Mouse (Mus musculus) stomach, postnatal 0 days (tissue): ENCODE data around the gene Zbtb42. TPM values are rescaled to one million over a fixed set of nuclear protein-coding genes. Genes with fewer than 3 reads are reported as not detected.
A peak's percentile ranks its signal among the peaks of the same experiment; 100 is the strongest.

Experiments used
- ATAC-seq: fragments of 200-750 bp; cut with Nextera tagmentation; 2 replicates; pipeline ENCODE4 v1.8.0; 2017; ENCODE audit not compliant: low FRiP score, low TSS enrichment
- DNase-seq: peaks from one replicate; pipeline ENCODE4 v3.0.0-alpha.2; 2016; ENCODE audit warnings: low spot score
- H3K27ac ChIP-seq: fragments of 300-500 bp; sonication (generic); replicated peaks from 2 replicates; pipeline ENCODE4 v1.5.1; 2014; ENCODE audit warnings: mild to moderate bottlenecking, control low read depth
- H3K27me3 ChIP-seq: fragments of 300-500 bp; sonication (generic); 2 replicates; pipeline ENCODE4 v1.6.1; 2014; ENCODE audit warnings: low read length; ENCODE audit not compliant: control insufficient read depth, insufficient read depth
- H3K36me3 ChIP-seq: fragments of 300-500 bp; sonication (generic); 2 replicates; pipeline ENCODE4 v1.6.1; 2014; ENCODE audit warnings: low read length, mixed read lengths; ENCODE audit not compliant: control insufficient read depth, insufficient read depth
- H3K4me1 ChIP-seq: fragments of 300-500 bp; sonication (generic); replicated peaks from 2 replicates; pipeline ENCODE4 v1.6.1; 2014; ENCODE audit warnings: antibody characterized with exemption; ENCODE audit not compliant: control insufficient read depth, insufficient read depth
- H3K4me2 ChIP-seq: fragments of 300-500 bp; sonication (generic); replicated peaks from 2 replicates; pipeline ENCODE4 v1.6.1; 2014; ENCODE audit warnings: low read depth, mild to moderate bottlenecking, control low read depth, moderate library complexity
- H3K4me3 ChIP-seq: fragments of 300-500 bp; sonication (generic); 2 replicates; pipeline ENCODE4 v1.5.1; 2014; ENCODE audit warnings: low read depth, low read length, control low read depth
- H3K9ac ChIP-seq: fragments of 300-500 bp; sonication (generic); 2 replicates; pipeline ENCODE4 v1.6.1; 2014; ENCODE audit warnings: mild to moderate bottlenecking, low read length, control low read depth, mixed read lengths
- H3K9me3 ChIP-seq: fragments of 300-500 bp; sonication (generic); 2 replicates; pipeline ENCODE4 v1.6.1; 2016; ENCODE audit warnings: low read length; ENCODE audit not compliant: control insufficient read depth
- CTCF ChIP-seq: IDR thresholded peaks from 2 replicates; pipeline ENCODE4 v1.5.1; 2016; ENCODE audit warnings: antibody characterized with exemption, low read depth, mild to moderate bottlenecking, moderate library complexity
- EP300 ChIP-seq: optimal IDR thresholded peaks from 2 replicates; pipeline ENCODE3; 2016; ENCODE audit warnings: antibody characterized with exemption
- WGBS: fragments of 180-500 bp; shearing (Covaris S2); extraction: QIAGEN DNeasy Blood & Tissue Kit; methylation state at CpG from one replicate; pipeline ENCODE4 v1.1.7; 2014; 5-methylcytosine and 5-hydroxymethylcytosine counted together
- polyA plus RNA-seq: library from polyadenylated mRNA; unstranded; fragments of >200 nt; fragmentation: Nextera tagmentation; extraction: Ambion mirVana; gene quantifications from 2 replicates; pipeline ENCODE4 v1.2.1, GENCODE M21; 2015

Zbtb42 gene
- polyA plus RNA-seq, 1 experiment from 2014 or later, result 12.1 TPM

DNA sequence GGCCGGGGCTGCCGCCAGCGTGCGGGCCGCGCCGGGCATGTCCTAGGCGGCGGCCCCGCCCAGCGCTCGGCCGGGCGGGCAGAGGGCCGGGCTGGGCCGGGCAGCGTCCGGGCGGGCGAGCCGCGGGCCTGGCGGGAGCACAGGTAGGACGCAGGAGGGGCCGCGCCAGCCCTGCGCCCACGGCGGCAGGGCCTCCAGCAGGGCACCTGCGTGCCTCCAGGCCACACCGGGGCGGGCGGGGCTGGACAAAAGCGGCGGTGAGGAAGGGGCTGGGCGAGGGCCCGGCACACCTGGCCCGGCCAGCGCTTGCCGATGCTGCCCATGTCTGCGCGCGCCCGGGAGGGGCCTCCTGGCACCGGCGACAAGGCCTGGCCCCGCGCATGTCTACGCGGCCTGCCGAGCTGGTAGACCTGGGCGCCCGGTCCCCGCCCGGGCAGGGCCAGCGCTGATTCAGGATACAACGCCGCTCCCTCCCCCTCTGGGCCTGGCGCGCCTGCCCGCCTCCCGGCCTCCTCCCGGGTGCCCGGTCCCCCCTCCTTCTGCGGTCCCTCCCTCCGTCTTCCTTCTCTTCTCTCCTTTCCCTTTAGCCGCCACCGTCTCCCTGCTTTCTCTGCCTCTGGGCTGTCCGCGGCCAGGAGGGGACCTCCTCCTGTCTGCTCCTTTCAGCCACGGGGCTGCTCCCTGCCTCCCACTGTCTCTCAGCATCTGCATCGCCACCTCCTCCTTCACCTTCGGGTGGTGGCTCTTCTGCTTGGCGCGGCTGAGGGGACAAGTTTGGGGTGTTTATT lies 43.8 kb downstream of the Zbtb42 start:
- DNase-seq (peak; percentile 88), ATAC-seq (peak; percentile 64)
- no peak for TF ChIP-seq CTCF
- TF ChIP-seq EP300, result no peak
- peak overlapping the region; percentile 96 for H3K27ac ChIP-seq
- no peaks in the 10 kb centered on the region for H3K36me3 ChIP-seq
- peak overlapping the region; percentile 81 for H3K4me3 ChIP-seq
- WGBS, result under 1% methylated on average over 31 of the region's 75 CpGs
- peak overlapping the region; percentile 94 for H3K4me2 ChIP-seq
- H3K9ac ChIP-seq, result peak overlapping the region; percentile 90
- H3K27me3 ChIP-seq, result no peaks in the 10 kb centered on the region
- peaks cover 2% of the 10 kb centered on the region; the same call in 1 of the 2 replicates for H3K4me1 ChIP-seq
- H3K9me3 ChIP-seq, result no peaks in the 10 kb centered on the region

DNA sequence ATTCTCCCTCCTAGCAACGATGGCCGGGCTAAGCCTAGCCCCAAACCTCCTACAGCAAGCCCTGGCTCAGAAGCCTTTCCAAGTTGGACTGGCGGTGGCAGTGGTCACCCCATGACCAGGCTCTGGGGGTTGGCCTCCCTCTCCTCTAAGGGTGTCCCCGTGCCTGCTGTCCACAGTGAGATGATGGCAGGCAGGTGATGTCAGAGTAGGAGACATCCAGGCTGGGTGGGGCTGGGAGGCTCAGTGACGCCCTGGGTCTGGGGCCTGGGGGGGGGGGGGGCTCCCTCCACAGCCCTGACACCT lies 44.4 kb downstream of the Zbtb42 start:
- Histone ChIP-seq H3K4me1 (peaks cover 2% of the 10 kb centered on the region; the same call in 1 of the 2 replicates), H3K4me2 (peak overlapping the region; percentile 94), H3K9me3 (no peaks in the 10 kb centered on the region), H3K4me3 (peak overlapping the region; percentile 81), H3K27ac (peak overlapping the region; percentile 96), H3K36me3 (no peaks in the 10 kb centered on the region), H3K27me3 (no peaks in the 10 kb centered on the region), H3K9ac (peak overlapping the region; percentile 90)
- no peak for DNase-seq
- no peak for TF ChIP-seq CTCF
- TF ChIP-seq EP300, result no peak
- 6% methylated on average over 5 of the region's 5 CpGs for WGBS
- ATAC-seq, result no peak

DNA sequence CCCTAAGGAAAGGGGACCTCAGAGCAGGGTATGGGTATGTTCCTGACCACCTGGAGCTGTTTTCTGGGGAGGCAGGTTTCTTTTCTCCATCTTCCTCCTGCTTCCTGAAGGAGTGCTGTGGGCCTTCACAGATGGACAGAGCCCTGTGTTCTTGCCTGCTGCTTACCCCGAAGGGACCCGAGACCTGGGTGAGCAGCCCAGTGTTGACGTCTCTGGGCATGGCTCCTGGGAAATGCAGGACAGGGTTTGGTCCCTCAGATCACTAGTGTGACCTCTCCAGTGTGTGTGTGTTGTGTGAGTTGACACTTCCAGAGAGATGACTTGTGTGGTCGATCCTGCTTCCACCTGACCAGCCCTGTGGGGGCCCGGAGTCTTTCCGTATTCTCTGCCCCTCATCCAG lies 44.8 kb downstream of the Zbtb42 start:
- Histone ChIP-seq H3K4me1 (peaks cover 2% of the 10 kb centered on the region; the same call in 1 of the 2 replicates), H3K4me2 (peak overlapping the region; percentile 94), H3K4me3 (peak overlapping the region; percentile 81), H3K27me3 (no peaks in the 10 kb centered on the region), H3K9ac (peak overlapping the region; percentile 90; the same call in 1 of the 2 replicates), H3K9me3 (no peaks in the 10 kb centered on the region), H3K27ac (peak overlapping the region; percentile 96), H3K36me3 (no peaks in the 10 kb centered on the region)
- DNase-seq (no peak), ATAC-seq (no peak)
- WGBS, result 76% methylated on average over 6 of the region's 6 CpGs
- no peak for TF ChIP-seq EP300
- TF ChIP-seq CTCF, result no peak

DNA sequence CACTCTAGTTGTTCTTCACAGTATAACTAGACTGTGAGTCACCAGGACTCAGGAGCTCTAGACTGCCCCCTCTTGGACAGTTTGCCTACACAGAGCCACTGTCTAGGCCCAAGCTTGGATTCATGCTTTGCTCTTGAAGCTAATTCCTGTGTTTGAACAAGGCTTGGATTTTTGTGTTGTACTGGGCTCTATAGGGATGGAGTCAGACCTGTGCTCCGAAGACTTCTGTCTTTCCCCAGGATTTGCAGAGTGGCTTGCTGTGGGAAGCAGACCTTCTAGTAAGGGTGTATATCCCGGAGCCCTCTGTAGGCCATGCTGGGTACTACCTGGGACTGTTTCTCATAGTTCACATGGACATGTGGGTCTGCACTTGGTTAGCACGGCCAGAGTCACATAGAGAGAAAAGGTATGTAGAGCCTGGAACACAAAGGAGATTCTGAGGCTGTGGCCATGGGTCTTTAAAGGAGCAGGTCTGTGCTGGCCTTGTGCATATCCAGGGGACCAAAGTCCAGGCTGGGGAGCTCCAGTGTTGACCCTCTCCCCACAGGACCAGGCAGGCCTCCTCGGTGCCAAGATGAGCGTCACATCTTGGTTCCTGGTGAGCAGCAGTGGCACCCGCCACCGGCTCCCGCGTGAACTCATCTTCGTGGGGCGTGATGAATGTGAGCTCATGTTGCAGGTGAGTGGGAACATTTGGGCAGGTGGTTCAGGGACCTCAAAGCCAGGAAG lies 45.6 kb downstream of the Zbtb42 start:
- DNase-seq (peak; percentile 87), ATAC-seq (peak; percentile 41)
- H3K4me3 ChIP-seq, result no peak overlapping the region
- peaks cover 2% of the 10 kb centered on the region; the same call in 1 of the 2 replicates for H3K4me1 ChIP-seq
- peak overlapping the region; percentile 25; the same call in 1 of the 2 replicates for H3K4me2 ChIP-seq
- TF ChIP-seq EP300, result no peak
- peak; percentile 80 for TF ChIP-seq CTCF
- 73% methylated on average over 11 of the region's 11 CpGs for WGBS
- no peaks in the 10 kb centered on the region for H3K36me3 ChIP-seq
- no peak overlapping the region for H3K27ac ChIP-seq
- H3K27me3 ChIP-seq, result no peaks in the 10 kb centered on the region
- H3K9me3 ChIP-seq, result no peaks in the 10 kb centered on the region
- H3K9ac ChIP-seq, result no peak overlapping the region

DNA sequence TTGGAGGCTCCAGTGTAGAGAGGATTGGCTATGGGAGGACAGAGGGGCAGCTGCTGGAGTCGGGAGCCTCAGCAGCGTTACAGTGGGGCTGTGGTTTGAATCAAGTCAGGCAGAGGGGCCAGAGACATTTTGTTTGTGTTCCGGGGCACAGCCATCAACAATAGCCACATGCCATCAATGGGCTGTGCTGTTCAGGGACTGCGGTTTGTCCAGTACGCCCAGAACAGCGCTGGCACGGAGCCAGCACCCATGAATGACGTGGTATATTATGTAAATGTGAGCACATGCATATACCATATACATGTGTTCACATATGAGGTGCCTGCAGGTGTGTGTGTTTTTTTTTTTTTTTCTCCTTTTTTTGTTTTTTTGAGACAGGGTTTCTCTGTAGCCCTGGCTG lies 49.2 kb downstream of the Zbtb42 start:
- H3K9me3 ChIP-seq, result no peaks in the 10 kb centered on the region
- 49% methylated on average over 8 of the region's 8 CpGs for WGBS
- peaks cover 4% of the 10 kb centered on the region; the same call in 1 of the 2 replicates for H3K4me1 ChIP-seq
- DNase-seq (peak; percentile 72), ATAC-seq (no peak)
- H3K27ac ChIP-seq, result no peak overlapping the region
- TF ChIP-seq CTCF (no peak), EP300 (no peak)
- H3K4me3 ChIP-seq, result no peak overlapping the region
- no peaks in the 10 kb centered on the region for H3K27me3 ChIP-seq
- H3K9ac ChIP-seq, result no peak overlapping the region
- no peak overlapping the region for H3K4me2 ChIP-seq
- H3K36me3 ChIP-seq, result peaks cover 12% of the 10 kb centered on the region
